Mouse (Mus musculus): ENCODE results near the gene Taf10. TPM values are rescaled to one million over a fixed set of nuclear protein-coding genes. Genes with fewer than 3 reads are reported as not detected.

Taf10 gene
- polyA plus RNA-seq, 1 experiment from 2014 or later, result 110 TPM

GRCm38 (mm10) chr7:105690875-105691274, 53.3 kb downstream of the Taf10 start:
- Histone ChIP-seq H3K27ac (replicated peaks) (no peak overlapping the region), H3K9me3 (no peaks in the 10 kb centered on the region), H3K36me3 (no peaks in the 10 kb centered on the region), H3K4me2 (no peak overlapping the region), H3K4me3 (no peak overlapping the region), H3K4me1 (replicated peaks) (no peaks in the 10 kb centered on the region), H3K27me3 (no peaks in the 10 kb centered on the region), H3K9ac (no peak overlapping the region)
- no peak for ATAC-seq (ENCODE audit: low FRiP score, low read depth)
- 86% methylated on average over 1 of the region's 1 CpGs for WGBS

Other genes starting within 250 kb of the Taf10 start
- gene Smpd1, start 190.0 kb downstream of the Taf10 start, polyA plus RNA-seq (2015; fragmentation: Nextera tagmentation; extraction: Ambion mirVana), result 88.5 and 94.2 TPM in 2 replicates
- gene Apbb1, start 162.7 kb downstream of the Taf10 start, polyA plus RNA-seq (2015; fragmentation: Nextera tagmentation; extraction: Ambion mirVana), result 294 and 330 TPM in 2 replicates
- gene Hpx, start 144.2 kb downstream of the Taf10 start, polyA plus RNA-seq (2015; fragmentation: Nextera tagmentation; extraction: Ambion mirVana), result 0.39 TPM in 1 of 2 replicates, not detected in the other
- gene Trim3, start 110.8 kb downstream of the Taf10 start, polyA plus RNA-seq (2015; fragmentation: Nextera tagmentation; extraction: Ambion mirVana), result 106 and 112 TPM in 2 replicates
- 145 and 150 TPM in 2 replicates for gene Timm10b, start 104.3 kb downstream of the Taf10 start, polyA plus RNA-seq (2015; fragmentation: Nextera tagmentation; extraction: Ambion mirVana)
- gene Arfip2, start 103.9 kb downstream of the Taf10 start, polyA plus RNA-seq (2015; fragmentation: Nextera tagmentation; extraction: Ambion mirVana), result 81.8 and 92.0 TPM in 2 replicates
- 18.2 and 18.7 TPM in 2 replicates for gene Gm45799, start 103.8 kb downstream of the Taf10 start, polyA plus RNA-seq (2015; fragmentation: Nextera tagmentation; extraction: Ambion mirVana)
- gene Dnhd1, start 93.5 kb downstream of the Taf10 start, polyA plus RNA-seq (2015; fragmentation: Nextera tagmentation; extraction: Ambion mirVana), result 1.1 and 1.3 TPM in 2 replicates
- gene Ilk, start 7.8 kb downstream of the Taf10 start, polyA plus RNA-seq (2015; fragmentation: Nextera tagmentation; extraction: Ambion mirVana), result 199 and 201 TPM in 2 replicates
- 24.9 and 26.0 TPM in 2 replicates for gene Rrp8, start 7.0 kb downstream of the Taf10 start, polyA plus RNA-seq (2015; fragmentation: Nextera tagmentation; extraction: Ambion mirVana)
- gene Tpp1, start 7.9 kb upstream of the Taf10 start, polyA plus RNA-seq (2015; fragmentation: Nextera tagmentation; extraction: Ambion mirVana), result 45.7 and 46.2 TPM in 2 replicates
- 14.3 and 14.8 TPM in 2 replicates for gene Dchs1, start 43.3 kb upstream of the Taf10 start, polyA plus RNA-seq (2015; fragmentation: Nextera tagmentation; extraction: Ambion mirVana)
- 178 and 195 TPM in 2 replicates for gene Mrpl17, start 66.7 kb upstream of the Taf10 start, polyA plus RNA-seq (2015; fragmentation: Nextera tagmentation; extraction: Ambion mirVana)
- 0.19 TPM in 1 of 2 replicates, not detected in the other for gene Gm4070, start 209.6 kb upstream of the Taf10 start, polyA plus RNA-seq (2015; fragmentation: Nextera tagmentation; extraction: Ambion mirVana)